ENCODE assay signal across 8 mouse cellular contexts in genomic region chr6:87002521-87003055, GRCm38 (mm10). TPM values are rescaled to one million over a fixed set of nuclear protein-coding genes. Genes with fewer than 3 reads are reported as not detected.
DNase-seq lines count a peak whose midpoint lies in the region; ATAC-seq and TF ChIP-seq lines count a peak whose summit lies in the region.

No protein-coding gene starts in this region.

- intact Hi-C loops in gastrocnemius, postnatal 36 days (cut with DNase I) = no loop called here

- no peak overlapping the region for H3K4me3 ChIP-seq in liver, embryonic 12.5 days
- H3K4me3 ChIP-seq in intestine, postnatal 0 days (ENCODE audit: low read depth, low read length) = no peak overlapping the region
- H3K4me3 ChIP-seq in limb, embryonic 10.5 days = no peak overlapping the region
- no peak overlapping the region for H3K4me3 ChIP-seq in midbrain, postnatal 0 days (ENCODE audit: low read depth, low read length)

- H3K9ac ChIP-seq in liver, embryonic 12.5 days = no peak overlapping the region
- H3K9ac ChIP-seq in intestine, postnatal 0 days (ENCODE audit: low read depth, low read length) = no peak overlapping the region
- no peak overlapping the region for H3K9ac ChIP-seq in midbrain, postnatal 0 days (replicated peaks; ENCODE audit: low read length, poor library complexity, severe bottlenecking)

- H3K4me1 ChIP-seq in liver, embryonic 12.5 days = no peaks in the 10 kb centered on the region
- no peaks in the 10 kb centered on the region for H3K4me1 ChIP-seq in intestine, postnatal 0 days (replicated peaks; ENCODE audit: control insufficient read depth, insufficient read depth, low read length)
- no peaks in the 10 kb centered on the region for H3K4me1 ChIP-seq in limb, embryonic 10.5 days
- no peaks in the 10 kb centered on the region for H3K4me1 ChIP-seq in midbrain, postnatal 0 days (ENCODE audit: insufficient read depth, low read length)

- no peak overlapping the region for H3K27ac ChIP-seq in liver, embryonic 12.5 days
- H3K27ac ChIP-seq in intestine, postnatal 0 days (ENCODE audit: low read depth, low read length) = no peak overlapping the region
- no peak overlapping the region for H3K27ac ChIP-seq in limb, embryonic 10.5 days
- peak overlapping the region; percentile 55; the same call in 1 of the 2 replicates for H3K27ac ChIP-seq in midbrain, postnatal 0 days (ENCODE audit: low read depth, low read length)

- peaks cover 1% of the 10 kb centered on the region; the same call in 1 of the 2 replicates for H3K36me3 ChIP-seq in liver, embryonic 12.5 days
- H3K36me3 ChIP-seq in intestine, postnatal 0 days (ENCODE audit: control insufficient read depth, insufficient read depth) = peaks cover 13% of the 10 kb centered on the region
- peaks cover 14% of the 10 kb centered on the region for H3K36me3 ChIP-seq in limb, embryonic 10.5 days
- peaks cover 14% of the 10 kb centered on the region for H3K36me3 ChIP-seq in midbrain, postnatal 0 days (ENCODE audit: insufficient read depth, low read length)

- ATAC-seq in liver, embryonic 12.5 days = no peak
- ATAC-seq in intestine, postnatal 0 days = peak; percentile 55; the same call in 1 of the 2 replicates
- ATAC-seq in midbrain, postnatal 0 days (ENCODE audit: low FRiP score) = peak; percentile 54; the same call in 1 of the 2 replicates

- no peaks in the 10 kb centered on the region for H3K9me3 ChIP-seq in liver, embryonic 12.5 days (replicated peaks)
- H3K9me3 ChIP-seq in intestine, postnatal 0 days (ENCODE audit: control insufficient read depth) = no peaks in the 10 kb centered on the region
- H3K9me3 ChIP-seq in limb, embryonic 10.5 days (replicated peaks) = no peaks in the 10 kb centered on the region
- no peaks in the 10 kb centered on the region for H3K9me3 ChIP-seq in midbrain, postnatal 0 days (ENCODE audit: low read length)

- DNase-seq in liver = peak; percentile 81
- DNase-seq in embryo, embryonic 10.5 days (ENCODE audit: low spot score) = peak; percentile 91
- DNase-seq in gastrocnemius, postnatal 36 days = peak; percentile 69 to 82
- DNase-seq in limb, embryonic 10.5 days (ENCODE audit: low spot score) = peak; percentile 82
- DNase-seq in midbrain, postnatal 0 days (ENCODE audit: low spot score) = peak; percentile 87
- DNase-seq in spleen, postnatal 14 days (ENCODE audit: low spot score in 2 of 2) = peak; percentile 61 to 83

- 38% methylated on average over 8 of the region's 8 CpGs for WGBS in liver, embryonic 12.5 days (ENCODE audit: insufficient replicate concordance)
- 51% methylated on average over 8 of the region's 8 CpGs for WGBS in intestine, postnatal 0 days
- 59% methylated on average over 8 of the region's 8 CpGs for WGBS in limb, embryonic 10.5 days
- WGBS in midbrain, postnatal 0 days = 36% methylated on average over 8 of the region's 8 CpGs

- no peaks in the 10 kb centered on the region for H3K27me3 ChIP-seq in liver, embryonic 12.5 days (replicated peaks)
- no peaks in the 10 kb centered on the region for H3K27me3 ChIP-seq in intestine, postnatal 0 days (replicated peaks; ENCODE audit: control insufficient read depth, insufficient read depth, low read length)
- no peaks in the 10 kb centered on the region for H3K27me3 ChIP-seq in limb, embryonic 10.5 days (ENCODE audit: low read depth, poor library complexity, severe bottlenecking)
- H3K27me3 ChIP-seq in midbrain, postnatal 0 days (ENCODE audit: insufficient read depth, low read length) = no peaks in the 10 kb centered on the region

- no peak overlapping the region for H3K4me2 ChIP-seq in liver, embryonic 12.5 days
- no peak overlapping the region for H3K4me2 ChIP-seq in intestine, postnatal 0 days (replicated peaks; ENCODE audit: low read depth)
- no peak overlapping the region for H3K4me2 ChIP-seq in midbrain, postnatal 0 days (ENCODE audit: low read depth, low read length, poor library complexity, severe bottlenecking)

- peak; percentile 93 for TF ChIP-seq CTCF in intestine, postnatal 0 days (IDR thresholded peaks at IDR 0.05; ENCODE audit: low read depth)
- peak; percentile 93 for TF ChIP-seq CTCF in midbrain, postnatal 0 days (IDR thresholded peaks at IDR 0.05)

RNA-seq across cellular contexts. Expression of gene Nfu1, which starts 6.4 kb away (rescaled TPM):
- polyA plus RNA-seq in liver, embryonic 12.5 days (2016; fragmentation: Nextera tagmentation; extraction: Ambion mirVana) = 65.2 and 66.9 TPM in 2 replicates
- 10 to 100 TPM; 55.8 to 56.2 TPM for total RNA-seq in gastrocnemius, postnatal 36 days (2021)
- 75.6 and 81.8 TPM in 2 replicates for polyA plus RNA-seq in intestine, postnatal 0 days (2015; fragmentation: Nextera tagmentation; extraction: Ambion mirVana)
- 85.6 and 89.4 TPM in 2 replicates for polyA plus RNA-seq in limb, embryonic 10.5 days (2016; fragmentation: Nextera tagmentation; extraction: Ambion mirVana)
- 395 and 506 TPM in 2 replicates for total RNA-seq in midbrain, postnatal 0 days (2014; rRNA removed)
- 163 and 175 TPM in 2 replicates for polyA plus RNA-seq in midbrain, postnatal 0 days (2015; fragmentation: Nextera tagmentation; extraction: Ambion mirVana)

RNA-seq across cellular contexts. Expression of gene Gfpt1, which starts 40.1 kb away (rescaled TPM):
- polyA plus RNA-seq in liver, embryonic 12.5 days (2016; fragmentation: Nextera tagmentation; extraction: Ambion mirVana) = 8.7 and 9.2 TPM in 2 replicates
- total RNA-seq in gastrocnemius, postnatal 36 days (2021) = 10 to 100 TPM; 23.7 to 27.7 TPM
- polyA plus RNA-seq in intestine, postnatal 0 days (2015; fragmentation: Nextera tagmentation; extraction: Ambion mirVana) = 17.5 and 18.8 TPM in 2 replicates
- 14.5 and 20.7 TPM in 2 replicates for polyA plus RNA-seq in limb, embryonic 10.5 days (2016; fragmentation: Nextera tagmentation; extraction: Ambion mirVana)
- 43.7 and 62.3 TPM in 2 replicates for total RNA-seq in midbrain, postnatal 0 days (2014; rRNA removed)
- 19.3 and 21.4 TPM in 2 replicates for polyA plus RNA-seq in midbrain, postnatal 0 days (2015; fragmentation: Nextera tagmentation; extraction: Ambion mirVana)
